Mouse (Mus musculus): ENCODE measurements around the gene Amotl1.

Gene Amotl1

DNA sequence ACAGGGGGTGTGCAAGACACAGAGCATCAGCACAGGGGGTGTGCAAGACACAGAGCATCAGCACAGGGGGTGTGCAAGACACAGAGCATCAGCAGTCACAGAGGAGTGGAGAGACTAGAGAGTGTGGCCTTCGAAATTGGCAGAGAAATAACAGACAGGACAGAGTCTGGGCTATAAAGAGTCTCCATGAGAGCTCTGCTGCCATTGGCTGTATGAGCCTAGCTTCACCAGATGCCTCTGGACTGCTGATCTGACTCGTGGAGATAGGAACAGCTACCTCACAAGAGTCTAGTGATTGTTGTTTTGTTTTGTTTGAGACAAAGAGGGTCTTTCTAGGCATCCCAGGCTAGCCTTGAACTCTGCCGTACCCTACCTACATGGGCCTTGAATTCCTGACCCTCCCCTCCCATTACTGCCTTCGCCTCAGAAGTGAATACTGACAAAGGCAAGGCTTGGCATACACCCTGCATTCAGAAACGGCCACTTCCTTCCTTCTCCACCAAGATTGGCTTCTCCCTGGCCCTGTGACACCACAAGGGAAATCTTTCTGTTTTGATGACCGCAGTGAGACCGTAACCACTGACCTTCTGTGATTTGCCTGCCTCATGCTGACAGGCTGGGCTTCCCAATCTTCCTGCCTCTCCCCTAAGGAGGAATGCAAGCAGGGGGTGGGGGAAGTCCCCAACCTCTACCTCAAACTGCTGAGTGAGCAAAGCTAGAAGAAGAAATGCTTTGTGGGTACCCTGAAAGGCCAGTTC lies 3.4 kb downstream of the Amotl1 start:
- DNase-seq (ENCODE audit: low spot score): no peak

DNA sequence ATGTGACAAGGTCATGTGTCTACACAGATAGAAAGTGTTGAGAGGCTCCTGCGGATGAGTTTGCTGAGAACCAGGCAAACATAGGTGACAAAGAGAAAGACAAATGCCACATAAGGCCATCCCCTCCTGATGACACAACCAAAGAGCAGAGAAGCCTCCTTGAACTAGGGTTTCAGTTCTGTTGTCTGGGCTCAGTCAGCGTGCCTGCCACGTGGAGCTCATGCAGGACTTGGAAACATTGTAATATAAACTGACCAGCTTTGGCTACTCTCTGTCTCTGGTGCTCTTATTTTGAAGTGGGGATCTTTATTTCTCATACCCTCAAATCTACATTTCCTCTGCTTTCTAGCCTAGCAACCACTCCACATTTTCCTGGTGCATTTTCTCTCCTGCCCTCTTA lies 8.6 kb downstream of the Amotl1 start:
- no peak for DNase-seq (ENCODE audit: low spot score)

DNA sequence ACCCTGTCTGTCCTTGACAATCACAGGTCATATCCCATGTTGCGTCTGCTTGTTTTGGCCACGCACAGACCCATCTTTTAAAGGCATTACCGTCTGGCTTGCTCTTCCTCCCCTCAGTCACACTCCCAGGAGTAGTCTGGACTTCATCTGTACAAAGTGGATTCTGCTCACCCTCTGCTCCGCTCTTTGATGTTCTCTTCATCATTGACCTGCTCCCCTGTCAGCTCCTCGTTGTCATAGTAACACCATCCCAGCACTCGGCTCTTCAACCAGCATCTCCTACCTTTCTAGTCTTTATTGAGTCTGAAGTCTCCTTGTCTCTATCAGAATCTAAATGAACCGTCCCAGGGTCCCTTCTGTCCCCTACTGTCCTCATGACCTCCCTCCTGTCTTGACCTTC lies 9.3 kb downstream of the Amotl1 start:
- no peak for DNase-seq (ENCODE audit: low spot score)

GRCm38 (mm10) chr9:14634155-14634554 lies 10.7 kb downstream of the Amotl1 start:
- no peak for DNase-seq (ENCODE audit: low spot score)

- DNase-seq (ENCODE audit: low spot score): no peak
Measured at GRCm38 (mm10) chr9:14632365-14633163, 12.3 kb downstream of the Amotl1 start.

- no peak for DNase-seq (ENCODE audit: low spot score)
Measured at GRCm38 (mm10) chr9:14631729-14632128, 13.1 kb downstream of the Amotl1 start.

- no peak for DNase-seq (ENCODE audit: low spot score)
Measured at GRCm38 (mm10) chr9:14627525-14627924, 17.3 kb downstream of the Amotl1 start.

GRCm38 (mm10) chr9:14625961-14626360 lies 18.9 kb downstream of the Amotl1 start:
- DNase-seq (ENCODE audit: low spot score): no peak

DNA sequence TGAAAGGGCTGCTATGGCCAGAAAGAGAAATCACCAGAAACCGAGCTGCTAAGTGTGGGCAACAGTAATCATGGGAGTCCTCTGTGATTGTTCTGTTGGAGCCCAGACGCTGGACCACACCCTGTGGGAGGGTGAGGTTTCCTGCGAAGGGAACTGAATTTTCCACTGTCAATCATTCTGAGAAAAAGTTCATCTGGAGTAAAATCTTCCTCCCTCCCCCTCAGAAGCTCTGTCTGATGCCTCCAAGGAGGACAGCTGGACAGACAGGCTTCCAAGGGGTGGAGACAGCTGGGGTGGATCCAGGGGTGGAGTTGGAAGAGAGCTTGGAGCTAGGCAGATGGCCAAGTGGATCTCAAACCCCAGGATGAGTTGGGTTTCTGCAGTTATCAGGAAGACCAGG lies 19.8 kb downstream of the Amotl1 start:
- DNase-seq (ENCODE audit: low spot score): no peak

DNA sequence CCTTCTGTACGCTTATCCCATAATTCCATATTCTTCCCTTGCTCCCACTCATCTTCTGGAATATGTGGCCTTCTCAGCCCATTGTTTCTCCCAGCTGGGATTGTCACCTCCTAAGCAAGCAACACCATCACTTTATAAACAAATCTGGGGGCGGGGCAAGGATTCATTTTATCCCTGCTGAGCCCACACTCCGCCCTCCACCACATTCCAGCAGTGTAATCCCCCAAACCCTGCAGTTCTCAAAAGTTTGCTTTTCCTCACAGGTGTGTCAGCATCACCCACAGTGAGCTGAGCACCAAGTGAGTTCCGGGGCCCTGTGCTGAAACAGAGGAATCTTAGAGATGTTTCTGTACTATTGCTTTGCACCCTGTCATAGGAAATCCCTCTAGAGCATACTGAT lies 20.9 kb downstream of the Amotl1 start:
- no peak for DNase-seq (ENCODE audit: low spot score)

DNA sequence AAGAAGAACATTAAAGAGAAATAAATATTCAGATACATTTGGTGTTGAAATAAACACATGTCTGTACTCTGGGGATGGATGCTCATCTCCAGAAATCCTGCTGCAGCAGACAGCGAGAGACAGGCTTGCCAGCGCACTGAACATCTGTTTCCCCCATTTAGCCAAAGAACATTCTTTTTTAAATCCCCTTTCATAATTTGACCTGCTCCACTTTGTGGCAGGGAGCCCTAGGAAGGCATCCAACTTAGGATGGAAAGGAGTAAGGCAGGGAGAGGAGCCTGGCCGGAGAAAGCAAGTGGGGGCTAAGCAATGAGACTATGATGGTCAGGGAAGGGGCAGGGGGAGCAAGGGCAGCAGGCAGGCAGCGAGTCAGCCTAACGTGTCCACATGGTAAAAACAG lies 21.6 kb downstream of the Amotl1 start:
- DNase-seq (ENCODE audit: low spot score): no peak

DNA sequence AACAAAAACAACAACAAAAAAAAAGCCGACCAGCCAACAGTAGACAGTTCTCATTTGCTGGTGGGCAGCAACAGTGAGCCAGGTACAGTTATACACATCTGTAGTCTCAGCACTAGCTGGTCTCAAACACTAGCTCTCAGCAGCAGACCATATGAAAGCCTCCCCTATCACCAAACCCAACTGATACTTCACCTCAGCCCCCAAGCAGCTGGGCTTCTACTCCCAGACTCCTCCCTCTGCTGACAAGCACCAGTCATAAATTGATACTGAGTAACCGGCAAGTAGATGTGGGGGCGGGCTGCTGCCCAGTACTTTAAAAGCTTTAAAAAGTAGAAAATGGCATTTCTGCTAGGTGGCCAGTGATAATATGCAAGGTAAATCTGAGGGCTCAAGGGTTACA lies 22.0 kb downstream of the Amotl1 start:
- DNase-seq (ENCODE audit: low spot score): no peak

- no peak for DNase-seq (ENCODE audit: low spot score)
Measured at GRCm38 (mm10) chr9:14620107-14620506, 24.7 kb downstream of the Amotl1 start.

DNA sequence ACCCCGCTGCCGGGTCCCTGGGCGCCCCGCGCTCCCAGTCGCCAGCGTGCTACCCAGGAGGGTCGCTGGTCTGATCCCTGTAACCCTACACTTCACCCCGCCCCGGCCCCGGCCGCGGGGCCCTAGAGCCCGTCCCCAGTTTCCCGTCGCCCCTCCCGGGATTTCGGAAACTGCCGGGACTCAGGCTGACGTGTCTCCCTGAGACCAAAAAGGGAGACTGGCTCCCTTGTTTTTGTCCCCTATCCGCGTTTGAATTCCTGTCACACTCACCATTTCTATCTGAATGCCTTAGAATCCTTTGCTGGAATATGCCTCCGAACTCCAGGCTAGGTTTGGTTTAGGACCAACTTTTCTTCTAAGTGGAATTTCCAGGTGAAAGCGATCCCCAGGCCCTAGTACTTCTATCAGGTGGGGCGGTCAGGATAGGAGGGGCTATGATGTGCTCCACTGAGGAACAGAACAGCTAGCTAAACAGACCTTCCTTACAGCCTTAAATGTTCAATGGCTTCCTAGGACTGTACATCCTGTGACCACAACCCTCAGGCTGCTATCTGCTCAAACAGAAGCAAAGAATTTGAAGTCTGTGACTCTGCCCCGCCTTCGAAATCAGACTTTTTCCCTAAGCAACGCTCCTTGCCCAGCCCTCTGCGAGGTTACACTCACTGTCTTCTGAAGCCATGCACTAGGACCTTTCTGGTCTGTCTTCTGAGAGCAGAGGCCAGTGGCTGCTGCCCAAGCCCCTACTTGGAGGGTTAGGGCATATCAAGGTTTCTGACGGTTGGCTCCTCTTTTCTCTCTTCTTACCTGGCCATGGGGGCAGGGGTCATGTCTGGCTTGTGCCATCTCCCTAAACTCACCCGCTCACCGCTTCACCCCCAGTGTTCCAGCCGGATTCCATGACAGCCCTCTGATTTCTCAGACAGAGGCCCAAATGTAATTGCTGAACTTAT lies 29.6 kb downstream of the Amotl1 start:
- no peak for DNase-seq (ENCODE audit: low spot score)

DNA sequence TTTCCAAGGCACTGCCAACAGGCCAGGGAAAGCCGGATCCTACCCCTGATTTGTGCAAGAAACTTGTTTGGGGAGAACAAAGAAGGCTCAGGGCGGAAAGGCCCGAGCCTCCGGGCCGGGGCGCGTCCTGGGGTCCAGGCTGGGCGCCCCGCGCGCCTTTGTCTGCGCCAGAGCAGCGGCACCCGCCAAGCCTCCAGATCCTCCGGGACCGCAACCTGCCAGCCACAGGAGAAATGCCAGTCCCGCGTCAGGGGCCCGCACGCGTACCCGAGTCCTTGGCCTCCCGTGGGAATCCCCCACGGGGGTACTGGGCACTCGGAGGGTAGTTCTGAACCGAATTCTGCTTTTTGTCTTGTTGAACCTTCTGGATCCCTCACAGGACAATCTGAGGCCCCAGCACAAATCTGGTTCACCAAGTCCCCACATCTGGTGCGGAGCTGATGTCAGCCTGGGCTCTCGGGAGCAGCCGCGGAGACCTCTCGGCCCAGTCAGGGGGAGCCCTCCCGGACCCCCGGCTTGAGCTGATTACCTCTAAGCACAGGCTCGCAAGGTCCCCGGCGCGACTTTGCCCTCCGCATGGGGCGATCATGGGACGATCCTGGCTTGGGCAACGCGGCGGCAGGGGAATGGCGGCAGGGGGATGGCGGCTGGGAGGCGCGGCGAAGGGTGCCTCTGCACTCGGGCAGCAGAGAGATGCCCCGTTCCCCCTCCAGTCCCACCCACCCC lies 30.5 kb downstream of the Amotl1 start:
- no peak for DNase-seq (ENCODE audit: low spot score)

DNA sequence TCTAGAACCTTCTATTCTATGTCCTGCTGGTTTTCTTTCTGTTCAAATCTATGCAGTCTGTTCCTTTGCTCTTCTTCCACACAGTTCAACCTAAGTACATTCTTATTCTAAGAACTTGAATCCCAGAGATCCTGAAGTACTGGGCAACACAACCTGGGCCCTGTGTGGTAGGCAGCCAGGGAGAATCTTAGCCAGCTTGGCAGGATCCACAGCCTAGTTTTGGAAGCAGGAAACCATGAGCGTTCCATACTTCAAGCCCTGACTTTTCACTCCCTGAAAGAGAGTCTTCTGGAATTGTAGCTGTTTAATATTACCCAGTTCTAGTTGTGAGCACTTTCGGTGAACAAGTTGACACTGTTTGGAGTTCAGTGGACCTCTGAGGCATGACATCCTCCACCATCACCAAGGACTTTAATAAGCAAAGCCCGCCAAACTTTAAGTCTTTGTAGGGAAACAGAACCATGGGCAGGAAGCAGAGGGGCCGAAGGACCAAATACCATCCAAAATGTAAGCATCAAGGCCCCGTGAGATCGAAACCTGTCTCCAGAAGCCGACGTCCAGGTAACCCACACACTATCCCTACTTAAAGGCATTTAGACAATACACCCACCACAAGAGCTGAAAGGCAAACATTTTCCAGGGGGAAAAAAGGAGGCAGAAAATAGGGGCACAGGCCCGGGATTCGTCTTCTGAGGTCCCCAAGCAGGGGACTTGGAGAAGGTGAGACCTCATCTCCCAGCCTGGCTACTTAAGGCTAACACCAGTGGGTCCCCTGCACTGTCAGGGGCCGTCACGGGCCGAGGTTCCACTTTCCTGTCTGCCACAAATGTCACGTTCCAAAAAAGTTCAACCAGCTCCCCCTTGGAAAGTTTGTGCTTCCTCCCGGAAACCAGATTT lies 31.3 kb downstream of the Amotl1 start:
- no peak for DNase-seq (ENCODE audit: low spot score)

DNA sequence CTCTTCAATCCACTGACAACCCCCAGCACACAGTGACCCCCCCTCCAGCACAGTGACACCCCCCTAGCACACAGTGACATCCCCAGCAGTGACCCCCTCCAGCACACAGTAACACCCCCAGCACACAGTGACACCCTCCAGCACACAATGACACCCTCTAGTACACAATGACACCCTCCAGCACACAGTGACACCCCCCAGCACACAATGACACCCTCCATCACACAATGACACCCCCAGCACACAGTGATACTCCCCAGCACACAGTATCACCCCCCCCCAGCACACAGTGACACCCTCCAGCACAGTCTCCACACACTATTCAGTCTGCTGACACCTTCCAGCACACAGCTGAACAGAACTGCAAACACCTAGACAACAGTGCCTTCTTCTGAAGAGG lies 32.3 kb downstream of the Amotl1 start:
- no peak for DNase-seq (ENCODE audit: low spot score)

- DNase-seq (ENCODE audit: low spot score): no peak
Measured at GRCm38 (mm10) chr9:14608521-14608920, 36.3 kb downstream of the Amotl1 start.

- no peak for DNase-seq (ENCODE audit: low spot score)
Measured at GRCm38 (mm10) chr9:14607464-14607863, 37.4 kb downstream of the Amotl1 start.

GRCm38 (mm10) chr9:14605992-14606391 lies 38.9 kb downstream of the Amotl1 start:
- no peak for DNase-seq (ENCODE audit: low spot score)

- no peak for DNase-seq (ENCODE audit: low spot score)
Measured at GRCm38 (mm10) chr9:14604363-14604762, 40.5 kb downstream of the Amotl1 start.
